Mouse (Mus musculus) embryonic facial prominence, embryonic 15.5 days (tissue): Measurements from ENCODE around the gene Morf4l1. TPM values are rescaled to one million over a fixed set of nuclear protein-coding genes. Genes with fewer than 3 reads are reported as not detected.
A peak's percentile ranks its signal among the peaks of the same experiment; 100 is the strongest.

Experiments used
- ATAC-seq: fragments of 200-750 bp; cut with Nextera tagmentation; 2 replicates; pipeline ENCODE4 v1.8.0; 2017; ENCODE audit warnings: low read depth, moderate TSS enrichment; ENCODE audit not compliant: insufficient number of reproducible peaks, low FRiP score, low TSS enrichment
- H3K27ac ChIP-seq: fragments of 300-500 bp; sonication (generic); replicated peaks from 2 replicates; pipeline ENCODE4 v1.5.1; 2015; ENCODE audit warnings: mild to moderate bottlenecking, inconsistent platforms
- H3K27me3 ChIP-seq: fragments of 300-500 bp; sonication (generic); 2 replicates; pipeline ENCODE4 v1.6.1; 2015; ENCODE audit warnings: inconsistent platforms
- H3K36me3 ChIP-seq: fragments of 300-500 bp; sonication (generic); 2 replicates; pipeline ENCODE4 v1.6.1; 2015; ENCODE audit warnings: mild to moderate bottlenecking, inconsistent platforms
- H3K4me1 ChIP-seq: fragments of 300-500 bp; sonication (generic); 2 replicates; pipeline ENCODE4 v1.6.1; 2015; ENCODE audit warnings: inconsistent platforms
- H3K4me2 ChIP-seq: fragments of 300-500 bp; sonication (generic); replicated peaks from 2 replicates; pipeline ENCODE4 v1.6.1; 2015; ENCODE audit warnings: mild to moderate bottlenecking, inconsistent platforms
- H3K4me3 ChIP-seq: fragments of 300-500 bp; sonication (generic); replicated peaks from 2 replicates; pipeline ENCODE4 v1.5.1; 2015; ENCODE audit warnings: mild to moderate bottlenecking, inconsistent platforms
- H3K9ac ChIP-seq: fragments of 300-500 bp; sonication (generic); 2 replicates; pipeline ENCODE4 v1.6.1; 2015; ENCODE audit warnings: inconsistent platforms
- H3K9me3 ChIP-seq: fragments of 300-500 bp; sonication (generic); replicated peaks from 2 replicates; pipeline ENCODE4 v1.6.1; 2016; ENCODE audit warnings: inconsistent platforms
- WGBS: fragments of 180-500 bp; shearing (Covaris S2); methylation state at CpG from one replicate; pipeline ENCODE4 v1.1.7; 2015; 5-methylcytosine and 5-hydroxymethylcytosine counted together
- polyA plus RNA-seq: library from polyadenylated mRNA; unstranded; fragments of >200 nt; fragmentation: Nextera tagmentation; extraction: Ambion mirVana; gene quantifications from 2 replicates; pipeline ENCODE4 v1.2.1, GENCODE M21; 2015

Gene Morf4l1
- polyA plus RNA-seq, 1 experiment from 2014 or later, result 455 TPM

DNA sequence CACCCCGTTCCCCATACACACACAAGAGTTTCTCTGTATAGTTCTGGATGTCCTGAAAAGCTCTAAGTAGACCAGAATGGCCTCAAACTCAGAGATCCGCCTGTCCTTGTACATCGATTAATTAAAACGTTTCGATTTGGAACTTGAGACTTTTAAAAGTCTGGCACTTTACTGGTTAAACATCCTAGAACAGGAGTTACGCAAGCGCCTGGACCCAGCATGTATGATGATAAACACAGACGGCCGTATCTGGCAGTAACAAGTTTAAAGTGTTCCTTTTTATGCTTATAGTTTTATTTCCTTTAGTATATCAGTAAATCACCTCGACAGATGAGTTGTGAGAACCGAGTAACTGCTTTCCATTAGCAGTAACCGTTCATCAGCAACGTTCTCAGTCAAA is 1.4 kb downstream of the Morf4l1 start:
- 1% methylated on average over 13 of the region's 13 CpGs for WGBS
- Histone ChIP-seq H3K27me3 (no peaks in the 10 kb centered on the region; the same call in 1 of the 2 replicates), H3K27ac (peak overlapping the region; percentile 100), H3K4me1 (peaks cover 19% of the 10 kb centered on the region), H3K9me3 (no peaks in the 10 kb centered on the region), H3K9ac (peak overlapping the region; percentile 91), H3K36me3 (peaks cover 9% of the 10 kb centered on the region), H3K4me3 (peak overlapping the region; percentile 86), H3K4me2 (peak overlapping the region; percentile 72)
- ATAC-seq, result no peak

DNA sequence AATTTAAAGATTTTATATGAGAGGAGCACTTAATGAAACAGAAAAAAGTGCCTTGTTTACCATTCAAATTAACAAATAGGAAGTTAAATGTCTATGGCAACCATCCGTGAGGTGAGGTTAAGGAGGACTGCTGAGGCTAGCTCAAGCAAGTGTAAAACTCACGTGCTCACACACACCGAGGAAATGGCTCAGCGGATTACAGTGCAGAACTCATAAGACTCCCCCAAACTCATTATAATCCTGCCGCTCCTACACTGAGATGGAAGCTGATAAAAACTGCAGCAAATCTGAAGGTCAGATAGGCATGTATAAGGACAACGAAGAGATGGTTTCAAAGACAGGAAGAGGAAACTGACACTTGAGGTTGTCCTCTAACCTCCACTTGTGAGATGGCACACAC is 5.2 kb downstream of the Morf4l1 start:
- Histone ChIP-seq H3K4me1 (peaks cover 15% of the 10 kb centered on the region), H3K27me3 (no peaks in the 10 kb centered on the region), H3K27ac (no peak overlapping the region), H3K4me3 (no peak overlapping the region), H3K36me3 (peaks cover 22% of the 10 kb centered on the region), H3K4me2 (no peak overlapping the region), H3K9ac (no peak overlapping the region), H3K9me3 (no peaks in the 10 kb centered on the region)
- 75% methylated on average over 6 of the region's 6 CpGs for WGBS
- no peak for ATAC-seq

DNA sequence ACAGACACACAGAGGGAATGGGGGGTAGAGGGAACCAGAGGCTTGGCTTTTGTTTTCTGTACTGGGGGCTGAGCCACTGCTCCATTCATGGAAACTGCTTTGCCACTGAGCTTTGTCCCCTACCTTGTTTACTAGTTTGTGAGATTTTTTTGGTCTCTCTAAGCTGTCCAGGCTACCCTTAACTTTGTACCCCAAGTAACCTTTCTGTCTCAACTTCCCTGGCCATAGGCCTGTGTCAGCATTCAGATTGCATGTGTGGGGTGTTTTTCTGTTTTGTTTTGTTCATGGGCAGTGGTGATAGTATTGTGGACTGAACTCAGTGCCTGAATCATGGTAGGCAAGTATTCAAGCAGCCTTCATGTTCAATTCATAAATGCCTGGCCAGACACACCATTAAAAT is 6.3 kb downstream of the Morf4l1 start:
- Histone ChIP-seq H3K4me1 (peaks cover 15% of the 10 kb centered on the region), H3K4me2 (no peak overlapping the region), H3K4me3 (no peak overlapping the region), H3K27me3 (no peaks in the 10 kb centered on the region), H3K36me3 (peaks cover 31% of the 10 kb centered on the region), H3K9ac (no peak overlapping the region), H3K9me3 (no peaks in the 10 kb centered on the region), H3K27ac (no peak overlapping the region)
- ATAC-seq, result no peak

DNA sequence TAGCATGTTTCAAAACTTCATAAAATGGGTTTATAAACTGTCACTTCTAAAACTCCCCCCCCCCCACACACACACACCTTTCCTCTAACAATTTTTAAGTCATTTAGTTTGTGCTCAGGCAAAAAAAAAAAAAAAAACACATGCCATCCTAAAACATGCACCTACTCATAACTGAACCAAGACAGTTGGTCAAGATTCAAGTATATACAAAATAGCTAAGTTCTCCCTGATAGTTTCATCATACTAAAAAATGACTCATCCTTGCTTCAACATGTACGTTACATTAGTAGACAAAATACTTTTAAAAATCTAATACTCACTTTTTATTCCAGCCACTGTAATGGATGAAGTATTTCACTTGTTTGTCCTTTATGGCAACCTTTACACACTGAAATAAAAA is 7.7 kb downstream of the Morf4l1 start:
- Histone ChIP-seq H3K9me3 (no peaks in the 10 kb centered on the region), H3K4me3 (no peak overlapping the region), H3K4me1 (peaks cover 5% of the 10 kb centered on the region), H3K27ac (no peak overlapping the region), H3K4me2 (no peak overlapping the region), H3K9ac (no peak overlapping the region), H3K27me3 (no peaks in the 10 kb centered on the region), H3K36me3 (peaks cover 40% of the 10 kb centered on the region)
- no peak for ATAC-seq
- 76% methylated on average over 1 of the region's 1 CpGs for WGBS

DNA sequence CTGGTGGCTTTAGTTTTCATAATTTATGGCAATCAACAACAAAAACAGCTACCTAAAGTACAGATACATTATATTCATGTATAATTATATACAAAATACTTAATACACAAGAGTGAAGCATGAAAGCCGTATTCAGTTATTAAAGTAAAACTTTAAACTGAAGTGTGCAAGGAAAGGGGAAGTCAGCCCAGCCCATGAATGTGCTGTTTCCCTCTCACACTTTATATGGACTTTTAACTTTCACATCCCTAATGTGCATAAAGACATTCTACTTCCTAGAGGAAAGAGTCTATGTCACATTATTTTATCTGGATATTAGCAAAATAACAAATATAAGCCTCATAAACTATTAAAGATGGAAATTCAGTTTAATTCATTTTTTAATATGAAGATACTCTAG is 9.1 kb downstream of the Morf4l1 start:
- no peak overlapping the region for H3K4me3 ChIP-seq
- H3K27ac ChIP-seq, result no peak overlapping the region
- no peaks in the 10 kb centered on the region for H3K27me3 ChIP-seq
- H3K4me1 ChIP-seq, result no peaks in the 10 kb centered on the region; the same call in 1 of the 2 replicates
- H3K9me3 ChIP-seq, result no peaks in the 10 kb centered on the region
- H3K4me2 ChIP-seq, result no peak overlapping the region
- no peak overlapping the region for H3K9ac ChIP-seq
- 91% methylated on average over 1 of the region's 1 CpGs for WGBS
- ATAC-seq, result no peak
- peaks cover 52% of the 10 kb centered on the region for H3K36me3 ChIP-seq

DNA sequence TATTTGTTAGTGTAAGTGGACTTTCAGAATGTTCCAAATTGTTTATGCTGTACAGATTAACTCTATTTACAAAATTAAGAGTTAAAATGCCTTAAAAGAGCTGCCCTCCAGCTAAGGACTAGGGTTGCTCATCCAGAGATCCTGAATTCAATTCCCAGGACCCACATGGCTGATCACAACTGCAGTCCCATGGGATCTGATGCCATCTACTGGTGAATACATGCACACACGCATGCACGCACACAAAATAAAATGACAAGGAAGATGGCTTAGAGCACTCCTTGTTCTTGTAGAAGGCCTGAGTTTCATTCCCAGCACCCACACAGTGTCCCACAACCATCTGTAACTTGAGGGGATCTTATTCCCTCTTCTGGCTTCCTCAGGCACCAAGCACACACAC is 13.8 kb downstream of the Morf4l1 start:
- no peak overlapping the region for H3K9ac ChIP-seq
- H3K4me3 ChIP-seq, result no peak overlapping the region
- ATAC-seq, result no peak
- no peak overlapping the region for H3K4me2 ChIP-seq
- peaks cover 78% of the 10 kb centered on the region for H3K36me3 ChIP-seq
- no peak overlapping the region for H3K27ac ChIP-seq
- 81% methylated on average over 2 of the region's 2 CpGs for WGBS
- no peaks in the 10 kb centered on the region for H3K27me3 ChIP-seq
- no peaks in the 10 kb centered on the region for H3K4me1 ChIP-seq
- no peaks in the 10 kb centered on the region for H3K9me3 ChIP-seq

DNA sequence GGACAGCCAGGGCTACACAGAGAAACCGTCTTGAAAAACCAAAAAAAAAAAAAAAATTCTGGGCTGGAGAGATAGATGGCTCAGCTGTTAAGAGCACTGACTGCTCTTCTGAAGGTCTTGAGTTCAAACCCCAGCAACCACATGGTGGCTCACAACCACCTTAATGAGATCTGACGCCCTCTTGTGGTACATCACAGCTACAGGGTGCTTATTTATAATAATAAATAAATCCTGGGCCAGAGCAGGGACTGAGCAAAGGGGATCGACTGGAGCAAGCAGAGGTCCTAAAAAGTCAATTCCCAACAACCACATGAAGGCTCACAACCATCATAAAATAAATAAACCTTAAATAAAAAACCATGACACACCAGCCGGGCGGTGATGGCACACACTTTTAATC is 15.6 kb downstream of the Morf4l1 start:
- 86% methylated on average over 5 of the region's 5 CpGs for WGBS

DNA sequence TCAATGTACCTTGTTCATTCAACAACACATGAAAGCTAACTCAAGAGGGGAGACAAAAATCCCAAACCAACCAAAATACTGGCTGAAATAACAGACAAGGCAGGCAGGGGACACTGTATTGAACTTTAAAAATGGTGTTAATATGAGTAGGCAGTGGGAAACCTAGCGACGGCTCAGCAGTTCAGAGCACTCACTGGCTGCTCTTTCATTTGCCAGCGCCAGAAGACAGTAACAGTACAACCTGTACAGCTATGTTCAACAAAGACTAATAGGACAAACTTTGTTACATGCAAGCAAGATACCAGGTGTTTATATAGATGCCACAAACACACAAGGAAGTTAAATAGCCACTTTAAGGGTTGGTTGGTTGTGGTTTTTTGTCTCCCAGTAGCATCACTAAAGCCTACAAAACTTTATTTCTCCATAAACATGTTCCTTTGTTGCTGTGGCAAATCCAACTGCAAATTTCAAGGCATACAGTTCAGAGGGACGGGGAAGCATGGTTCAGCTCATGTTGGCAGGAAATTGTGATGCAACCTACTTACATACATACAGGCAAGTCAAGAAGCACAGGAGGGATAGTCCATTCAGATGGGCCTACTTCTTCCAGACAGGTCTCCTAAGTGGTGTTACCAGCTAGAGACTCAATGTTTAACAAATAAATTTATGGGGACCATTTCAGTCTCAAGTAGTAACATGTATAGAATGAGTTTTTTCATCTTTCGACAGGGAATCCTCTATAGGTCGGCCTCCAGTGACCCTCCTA is 25.1 kb downstream of the Morf4l1 start:
- ATAC-seq, result no peak; the same call in 1 of the 2 replicates
- Histone ChIP-seq H3K4me3 (no peak overlapping the region), H3K27ac (no peak overlapping the region), H3K36me3 (peaks cover 60% of the 10 kb centered on the region), H3K4me1 (no peaks in the 10 kb centered on the region), H3K27me3 (no peaks in the 10 kb centered on the region), H3K4me2 (no peak overlapping the region), H3K9ac (no peak overlapping the region), H3K9me3 (no peaks in the 10 kb centered on the region)
- WGBS, result 86% methylated on average over 6 of the region's 6 CpGs

More for the DNA sequence above, 15.6 kb downstream of the Morf4l1 start:
- Histone ChIP-seq H3K4me1 (no peaks in the 10 kb centered on the region), H3K4me3 (no peak overlapping the region), H3K9ac (no peak overlapping the region), H3K27ac (no peak overlapping the region), H3K27me3 (no peaks in the 10 kb centered on the region), H3K36me3 (peaks cover 77% of the 10 kb centered on the region), H3K4me2 (no peak overlapping the region), H3K9me3 (no peaks in the 10 kb centered on the region)
- no peak for ATAC-seq

DNA sequence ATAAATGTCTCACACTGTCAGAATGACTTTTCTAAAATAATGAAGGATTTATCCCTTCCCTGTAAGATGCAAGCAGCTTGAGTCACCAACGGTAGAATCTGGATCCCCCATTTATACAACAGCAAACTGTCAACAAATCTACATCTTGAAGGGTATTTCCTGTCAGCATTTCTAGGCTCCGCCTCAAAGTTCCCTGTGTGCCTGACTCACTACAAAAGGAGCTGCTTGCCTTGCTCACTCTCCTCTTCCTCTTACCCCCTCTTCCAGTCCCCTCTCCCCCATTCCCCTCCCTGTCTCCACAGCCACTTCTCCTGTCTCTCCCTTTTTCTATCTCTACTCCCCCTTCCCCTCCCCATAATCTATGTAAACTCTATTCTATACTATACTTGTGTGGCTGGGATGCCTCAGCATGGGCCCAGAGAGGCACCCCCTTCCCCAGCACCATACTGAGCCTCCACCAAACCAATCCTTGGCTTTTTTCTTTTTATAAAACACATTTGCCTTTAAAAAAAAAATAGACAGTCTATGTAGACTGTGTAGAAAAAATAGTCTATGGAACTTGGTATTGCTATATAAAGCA is 26.6 kb downstream of the Morf4l1 start:
- no peak for ATAC-seq
- no peak overlapping the region for H3K4me3 ChIP-seq
- H3K4me2 ChIP-seq, result no peak overlapping the region
- H3K27me3 ChIP-seq, result no peaks in the 10 kb centered on the region
- H3K9me3 ChIP-seq, result no peaks in the 10 kb centered on the region
- no peaks in the 10 kb centered on the region for H3K4me1 ChIP-seq
- H3K36me3 ChIP-seq, result peaks cover 55% of the 10 kb centered on the region
- no peak overlapping the region for H3K9ac ChIP-seq
- H3K27ac ChIP-seq, result no peak overlapping the region
- 94% methylated on average over 2 of the region's 2 CpGs for WGBS

DNA sequence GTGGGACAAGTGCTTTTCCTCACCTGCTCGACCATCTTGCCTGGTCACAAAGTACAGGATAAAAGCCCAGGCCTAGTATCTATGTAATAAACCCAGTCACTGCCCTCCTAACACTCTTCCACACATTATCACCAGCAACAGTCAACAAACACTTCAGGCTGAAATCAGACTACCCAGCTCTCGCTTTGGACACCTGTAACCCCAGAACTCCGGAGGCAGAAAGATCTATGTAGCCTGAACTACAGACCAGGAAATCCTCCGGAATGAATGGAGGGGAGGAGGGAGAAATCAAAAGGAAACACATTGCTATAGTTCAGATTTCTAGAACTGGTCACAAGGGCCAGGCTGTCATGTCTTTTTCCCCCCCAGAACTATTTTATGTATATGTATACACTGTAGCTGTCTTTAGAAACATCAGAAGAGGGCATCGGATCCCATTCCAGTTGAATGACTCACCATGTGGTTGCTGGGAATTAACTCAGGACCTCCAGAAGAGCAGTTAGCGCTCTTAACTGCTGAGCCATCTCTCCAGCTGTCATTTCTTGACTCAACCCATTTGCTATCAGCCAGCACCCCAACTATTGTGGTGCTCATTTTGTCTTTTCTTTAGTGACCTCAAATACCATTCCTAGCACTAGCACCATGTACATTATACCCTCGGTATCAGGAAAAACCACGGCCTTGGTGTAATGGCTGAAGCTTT is 29.7 kb downstream of the Morf4l1 start:
- no peaks in the 10 kb centered on the region for H3K9me3 ChIP-seq
- H3K9ac ChIP-seq, result no peak overlapping the region
- no peaks in the 10 kb centered on the region for H3K27me3 ChIP-seq
- peaks cover 32% of the 10 kb centered on the region for H3K36me3 ChIP-seq
- ATAC-seq, result no peak
- 85% methylated on average over 8 of the region's 8 CpGs for WGBS
- no peak overlapping the region for H3K4me2 ChIP-seq
- H3K4me1 ChIP-seq, result no peaks in the 10 kb centered on the region
- H3K4me3 ChIP-seq, result no peak overlapping the region
- no peak overlapping the region for H3K27ac ChIP-seq

DNA sequence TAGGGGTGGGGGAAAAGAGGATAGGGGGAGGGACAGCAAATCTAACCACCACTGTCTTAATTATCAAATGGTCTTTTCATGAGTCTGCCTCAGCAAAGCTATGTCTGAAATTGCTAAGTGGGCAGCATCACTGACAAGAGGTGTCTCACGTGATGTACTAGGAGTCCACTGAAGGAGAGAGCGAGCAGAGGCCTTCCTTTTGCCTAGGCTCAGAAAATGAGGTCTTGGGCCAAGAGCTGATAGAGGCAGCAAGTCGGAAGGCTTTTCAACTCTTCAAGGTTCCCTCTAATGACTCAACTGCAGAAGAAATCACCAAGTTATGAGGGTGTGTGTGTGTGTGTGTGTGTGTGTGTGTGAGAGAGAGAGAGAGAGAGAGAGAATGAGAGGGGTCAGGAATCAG is 30.4 kb downstream of the Morf4l1 start:
- 84% methylated on average over 3 of the region's 3 CpGs for WGBS
- H3K36me3 ChIP-seq, result peaks cover 24% of the 10 kb centered on the region
- no peak overlapping the region for H3K4me2 ChIP-seq
- H3K9me3 ChIP-seq, result no peaks in the 10 kb centered on the region
- H3K9ac ChIP-seq, result no peak overlapping the region
- H3K4me1 ChIP-seq, result no peaks in the 10 kb centered on the region
- ATAC-seq, result no peak
- H3K27ac ChIP-seq, result no peak overlapping the region
- H3K4me3 ChIP-seq, result no peak overlapping the region
- no peaks in the 10 kb centered on the region for H3K27me3 ChIP-seq
